Mouse (Mus musculus) lung, postnatal 0 days (tissue): ENCODE measurements at regions not wholly inside any gene's neighbourhood (a gene's known extent, or its start where the extent isn't known, plus 50 kb on each side); places are given as distances from the start of the nearest gene placed in this dataset.

Source experiments
- CTCF ChIP-seq: IDR thresholded peaks from 2 replicates; pipeline ENCODE4 v1.5.1; 2016; ENCODE audit warnings: antibody characterized with exemption, mild to moderate bottlenecking
- EP300 ChIP-seq: IDR thresholded peaks from 2 replicates; pipeline ENCODE4 v1.6.1; 2016; ENCODE audit warnings: antibody characterized with exemption, mild to moderate bottlenecking, control low read depth

DNA sequence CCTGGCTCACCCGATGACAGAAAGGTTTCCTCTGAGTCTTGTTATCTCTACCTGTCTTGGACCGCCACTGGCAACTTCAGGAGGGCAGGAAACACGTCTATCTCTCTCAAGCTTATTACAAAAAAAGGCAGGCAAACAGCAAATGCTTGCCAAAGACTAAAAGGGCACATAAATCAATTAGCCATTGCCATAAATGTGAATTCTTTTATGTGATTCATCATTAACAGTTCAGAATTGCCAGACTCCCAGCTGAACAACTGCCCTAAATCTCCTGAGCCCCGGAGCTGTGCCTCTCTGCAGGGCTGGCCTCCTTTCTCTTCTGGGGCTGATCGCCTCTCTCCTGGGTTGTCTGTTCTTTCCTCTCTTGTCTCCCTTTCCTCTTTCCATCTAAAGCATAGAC, 164.6 kb upstream of the Hmga2 start:
- TF ChIP-seq CTCF = no peak
- no peak for TF ChIP-seq EP300
